Mouse (Mus musculus) small intestine, adult 2 months (tissue): ENCODE data around the gene Pfas. TPM values are rescaled to one million over a fixed set of nuclear protein-coding genes. Genes with fewer than 3 reads are reported as not detected.

Source experiments
- H3K27ac ChIP-seq: fragments of 200-500 bp; 2 replicates; pipeline ENCODE4 v1.5.1; 2012; ENCODE audit warnings: low read depth, low read length, control low read depth, inconsistent platforms; ENCODE audit not compliant: insufficient read depth
- H3K27me3 ChIP-seq: fragments of 200-500 bp; 2 replicates; pipeline ENCODE4 v1.6.1; 2012; ENCODE audit warnings: mild to moderate bottlenecking, moderate library complexity, low read length, inconsistent platforms; ENCODE audit not compliant: control insufficient read depth, insufficient read depth
- H3K36me3 ChIP-seq: fragments of 200-500 bp; 2 replicates; pipeline ENCODE4 v1.6.1; 2012; ENCODE audit warnings: mild to moderate bottlenecking, low read length, control low read depth, inconsistent platforms; ENCODE audit not compliant: control insufficient read depth, insufficient read depth
- H3K4me1 ChIP-seq: fragments of 200-500 bp; 2 replicates; pipeline ENCODE4 v1.6.1; 2012; ENCODE audit warnings: low read length, inconsistent platforms, mixed read lengths; ENCODE audit not compliant: control insufficient read depth, insufficient read depth, insufficient read length
- H3K4me3 ChIP-seq: fragments of 200-500 bp; 2 replicates; pipeline ENCODE4 v1.5.1; 2012; ENCODE audit warnings: low read depth, mild to moderate bottlenecking, control low read depth, inconsistent platforms, low read length, moderate library complexity
- CTCF ChIP-seq: fragments of 200-500 bp; IDR thresholded peaks from 2 replicates; pipeline ENCODE4 v1.5.1; 2012; ENCODE audit warnings: low read depth, mild to moderate bottlenecking, control low read depth, inconsistent platforms, low read length, moderate library complexity, mixed read lengths; ENCODE audit not compliant: insufficient replicate concordance, insufficient read length; ENCODE audit errors: extremely low read depth
- POLR2A ChIP-seq: fragments of 200-500 bp; IDR thresholded peaks from 2 replicates; pipeline ENCODE4 v1.6.1; 2012; ENCODE audit warnings: low read depth, mild to moderate bottlenecking, control low read depth, inconsistent platforms, low read length, moderate library complexity
- WGBS: fragments of 180-500 bp; shearing (Covaris S2); methylation state at CpG from one replicate; pipeline ENCODE4 v1.1.7; 2018; 5-methylcytosine and 5-hydroxymethylcytosine counted together
- polyA plus RNA-seq: library from polyadenylated mRNA; depleted of rRNA; stranded (reverse); fragments of >200 nt; gene quantifications from 2 replicates; pipeline ENCODE4 v1.2.3, GENCODE M21; 2012

The Pfas gene
- polyA plus RNA-seq, 1 experiment = 6.0 TPM

DNA sequence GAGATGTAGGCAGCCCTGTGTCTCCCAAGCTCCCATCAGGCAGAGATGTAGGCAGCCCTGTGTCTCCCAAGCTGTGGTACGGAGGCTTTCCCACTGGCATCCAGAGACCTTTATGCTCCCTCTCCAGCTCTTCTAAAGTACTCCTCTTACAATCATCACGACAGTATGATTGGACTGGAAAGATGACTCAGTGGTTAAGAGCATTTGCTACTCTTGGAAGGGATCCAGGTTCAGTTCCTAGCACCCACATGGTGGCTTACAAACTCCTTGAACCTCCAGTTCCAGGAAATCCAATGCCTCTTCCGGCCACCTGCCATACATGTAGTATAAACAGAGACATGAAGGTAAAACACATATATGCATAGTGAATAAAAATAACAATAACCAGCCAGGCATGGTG is 46.7 kb downstream of the Pfas start:
- no peaks in the 10 kb centered on the region for H3K36me3 ChIP-seq
- TF ChIP-seq POLR2A (no peak), CTCF (no peak)
- H3K27me3 ChIP-seq = no peaks in the 10 kb centered on the region
- no peak overlapping the region for H3K4me3 ChIP-seq
- WGBS = 36% methylated on average over 3 of the region's 3 CpGs
- H3K4me1 ChIP-seq = no peaks in the 10 kb centered on the region
- H3K27ac ChIP-seq = no peak overlapping the region

DNA sequence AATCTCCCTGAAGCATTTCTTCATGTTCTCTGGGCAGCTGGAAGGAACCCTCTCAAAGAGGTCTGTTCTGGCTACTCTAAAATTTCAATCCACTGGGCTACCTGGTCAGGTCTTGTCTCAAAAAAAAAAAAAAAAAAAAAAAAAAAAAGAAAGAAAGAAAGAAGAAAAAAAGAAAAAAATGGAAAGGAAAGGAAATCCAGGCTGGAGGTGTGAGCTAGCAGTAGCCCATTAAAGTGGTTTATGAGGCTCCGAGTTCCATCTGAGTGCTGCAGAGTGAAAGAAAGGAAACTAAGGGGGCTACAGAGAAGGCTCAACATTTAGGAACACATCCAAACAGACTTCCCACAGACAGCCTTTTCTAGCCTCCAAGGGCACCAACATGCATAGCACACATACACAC is 50.3 kb downstream of the Pfas start:
- H3K36me3 ChIP-seq = no peaks in the 10 kb centered on the region
- H3K4me1 ChIP-seq = peaks cover 8% of the 10 kb centered on the region
- no peak overlapping the region for H3K27ac ChIP-seq
- H3K4me3 ChIP-seq = no peak overlapping the region
- H3K27me3 ChIP-seq = peaks cover 12% of the 10 kb centered on the region; the same call in 1 of the 2 replicates
- TF ChIP-seq CTCF (no peak), POLR2A (no peak)
- whole genome bisulfite sequencing = 85% methylated on average over 1 of the region's 1 CpGs

DNA sequence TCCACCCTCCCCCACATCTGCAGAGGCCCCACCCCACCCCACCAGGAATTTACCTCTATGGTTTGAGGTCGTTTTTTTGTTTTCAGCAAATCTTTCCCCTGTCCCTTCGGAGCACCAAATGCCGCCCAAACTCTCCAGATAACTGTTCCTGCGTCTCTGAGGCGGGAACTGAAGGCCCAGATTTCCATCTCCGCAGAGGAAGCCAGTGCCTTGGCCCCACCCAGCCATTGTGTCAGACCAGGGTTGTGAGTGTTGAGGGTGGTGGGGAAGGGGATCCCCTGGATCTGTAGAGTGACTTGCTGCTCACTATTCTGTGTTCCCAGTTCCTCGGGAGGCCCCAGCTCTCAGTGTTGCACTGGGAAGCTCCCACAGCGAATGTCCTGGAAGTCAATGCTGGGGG is 51.0 kb downstream of the Pfas start, which contains the start of gene Arhgef15:
Gene Arhgef15, minus strand, starts transcription at position 173 of the 400 bp plus-strand sequence.
- no peaks in the 10 kb centered on the region for H3K36me3 ChIP-seq
- 64% methylated on average over 8 of the region's 8 CpGs for WGBS
- H3K4me1 ChIP-seq = peaks cover 8% of the 10 kb centered on the region
- peak within 1 kb of the TSS; percentile 38 for H3K27ac ChIP-seq
- peak within 1 kb of the TSS; percentile 56 for H3K4me3 ChIP-seq
- TF ChIP-seq CTCF (no peak), POLR2A (no peak)
- peaks cover 12% of the 10 kb centered on the region; the same call in 1 of the 2 replicates for H3K27me3 ChIP-seq

DNA sequence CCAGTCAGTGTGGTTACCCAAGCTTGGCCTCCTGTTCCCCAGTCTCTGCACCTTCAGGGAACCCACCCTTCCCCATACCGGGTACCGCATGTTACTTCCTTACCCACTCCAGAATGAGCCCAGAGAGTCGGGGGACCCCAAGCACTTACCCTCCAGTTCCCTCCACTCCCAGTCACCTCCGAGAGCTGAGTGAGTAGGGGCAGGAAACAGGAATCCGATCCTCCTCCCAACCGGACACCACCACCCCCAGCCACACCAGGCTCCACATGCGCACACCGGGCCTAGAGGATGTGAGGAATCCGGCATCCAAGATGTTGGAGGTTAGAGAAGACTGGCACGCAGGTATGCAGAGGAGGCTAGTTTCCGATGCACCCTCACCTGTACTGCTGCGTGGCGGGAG is 51.6 kb downstream of the Pfas start:
- TF ChIP-seq POLR2A (no peak), CTCF (no peak)
- H3K4me1 ChIP-seq = peaks cover 8% of the 10 kb centered on the region
- peaks cover 12% of the 10 kb centered on the region; the same call in 1 of the 2 replicates for H3K27me3 ChIP-seq
- H3K27ac ChIP-seq = peak overlapping the region; percentile 38
- WGBS = 54% methylated on average over 13 of the region's 13 CpGs
- no peaks in the 10 kb centered on the region for H3K36me3 ChIP-seq
- peak overlapping the region; percentile 56 for H3K4me3 ChIP-seq

DNA sequence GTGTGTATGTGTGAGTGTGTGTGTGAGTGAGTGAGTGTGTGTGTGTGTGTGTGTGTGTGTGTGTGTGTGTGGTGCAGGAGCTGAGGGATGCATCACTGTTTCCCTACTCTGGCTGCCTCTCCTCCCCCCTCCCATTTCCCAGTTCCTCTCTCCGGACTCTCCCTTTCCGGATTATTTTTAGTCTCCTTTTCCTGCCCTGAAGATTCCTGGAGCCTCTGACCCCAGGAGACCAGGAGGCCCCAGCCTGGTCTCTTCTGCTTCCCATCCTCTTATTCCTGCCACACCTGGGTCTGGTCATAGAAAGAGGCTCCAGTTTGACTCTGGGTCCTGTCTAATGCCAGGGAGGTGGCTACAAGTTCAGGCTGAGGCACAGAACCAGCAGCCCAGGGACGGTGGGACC is 52.2 kb downstream of the Pfas start:
- 64% methylated on average over 3 of the region's 3 CpGs for WGBS
- TF ChIP-seq CTCF (no peak), POLR2A (no peak)
- H3K36me3 ChIP-seq = no peaks in the 10 kb centered on the region
- peak overlapping the region; percentile 56 for H3K4me3 ChIP-seq
- H3K27me3 ChIP-seq = peaks cover 12% of the 10 kb centered on the region; the same call in 1 of the 2 replicates
- H3K4me1 ChIP-seq = peaks cover 8% of the 10 kb centered on the region
- H3K27ac ChIP-seq = peak overlapping the region; percentile 35

DNA sequence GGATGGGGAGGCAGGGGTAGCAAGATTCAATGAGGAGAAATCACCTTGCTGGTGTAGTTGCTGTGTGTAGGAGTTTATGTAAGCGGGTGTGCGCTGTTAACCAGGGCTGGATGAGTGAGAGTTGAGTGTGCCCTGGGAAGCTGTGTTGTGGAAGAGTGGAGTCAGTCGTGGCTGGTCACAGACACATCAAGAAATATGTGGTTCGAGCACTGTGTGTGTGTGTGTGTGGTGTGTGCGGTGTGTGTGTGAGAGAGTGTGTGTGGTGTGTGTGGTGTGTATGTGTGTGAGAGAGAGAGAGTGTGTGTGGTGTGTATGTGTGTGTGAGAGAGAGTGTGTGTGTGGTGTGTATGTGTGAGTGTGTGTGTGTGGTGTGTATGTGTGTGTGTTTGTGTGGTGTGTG is 52.8 kb downstream of the Pfas start:
- H3K27me3 ChIP-seq = peaks cover 12% of the 10 kb centered on the region; the same call in 1 of the 2 replicates
- H3K27ac ChIP-seq = peak overlapping the region; percentile 29; the same call in 1 of the 2 replicates
- H3K36me3 ChIP-seq = no peaks in the 10 kb centered on the region
- no peak overlapping the region for H3K4me3 ChIP-seq
- no peak for TF ChIP-seq POLR2A
- no peak for TF ChIP-seq CTCF
- peaks cover 8% of the 10 kb centered on the region for H3K4me1 ChIP-seq
- WGBS = 71% methylated on average over 5 of the region's 5 CpGs

DNA sequence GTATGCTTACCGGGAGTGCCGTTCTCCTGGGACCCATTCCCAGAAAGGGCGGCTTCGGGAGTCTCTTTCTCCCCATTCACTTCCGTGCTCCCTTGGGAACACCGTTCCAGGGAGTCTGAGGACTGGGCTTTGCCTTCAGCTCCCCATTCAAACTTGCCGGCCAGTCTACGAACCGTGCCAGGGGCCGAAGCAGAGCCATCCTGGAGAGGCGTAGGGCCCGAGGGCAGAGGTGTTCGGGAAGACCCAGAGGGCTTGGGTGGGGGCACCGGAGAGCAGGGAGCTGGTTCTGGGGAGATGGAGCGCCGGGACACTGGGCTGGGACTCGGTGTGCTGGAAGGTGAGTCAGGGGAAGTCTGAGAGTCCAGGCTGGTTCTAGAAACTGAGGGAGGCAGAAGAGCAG is 53.9 kb downstream of the Pfas start:
- Histone ChIP-seq H3K27ac (no peak overlapping the region), H3K4me1 (peaks cover 8% of the 10 kb centered on the region), H3K36me3 (no peaks in the 10 kb centered on the region), H3K4me3 (peak overlapping the region; percentile 47), H3K27me3 (peaks cover 12% of the 10 kb centered on the region; the same call in 1 of the 2 replicates)
- TF ChIP-seq POLR2A (no peak), CTCF (no peak)
- 3% methylated on average over 17 of the region's 17 CpGs for WGBS

DNA sequence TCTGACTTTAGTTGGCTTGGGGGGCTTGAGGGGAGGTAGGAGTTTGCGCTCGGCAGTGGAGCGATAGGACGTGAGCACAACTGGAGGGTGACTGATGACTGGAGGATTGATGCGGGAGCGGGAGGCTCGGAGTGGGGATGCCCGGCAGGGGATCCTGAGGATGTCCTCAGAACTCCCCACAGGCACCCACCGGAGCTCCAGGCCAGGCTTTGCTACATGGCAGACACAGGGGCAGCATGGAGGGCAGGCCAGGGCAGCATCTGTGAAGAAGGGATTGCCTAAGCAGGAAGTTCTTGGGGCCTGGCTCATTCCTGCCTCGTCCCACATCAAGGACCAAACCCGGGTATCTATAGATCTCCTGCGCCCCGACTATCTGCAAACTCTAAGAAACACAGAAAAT is 54.4 kb downstream of the Pfas start:
- peak overlapping the region; percentile 47 for H3K4me3 ChIP-seq
- 21% methylated on average over 13 of the region's 13 CpGs for WGBS
- H3K27me3 ChIP-seq = peaks cover 12% of the 10 kb centered on the region; the same call in 1 of the 2 replicates
- no peak overlapping the region for H3K27ac ChIP-seq
- H3K4me1 ChIP-seq = peaks cover 8% of the 10 kb centered on the region
- H3K36me3 ChIP-seq = no peaks in the 10 kb centered on the region
- TF ChIP-seq POLR2A = no peak
- no peak for TF ChIP-seq CTCF
